Mouse (Mus musculus): ENCODE data around the gene Col26a1.

DNA sequence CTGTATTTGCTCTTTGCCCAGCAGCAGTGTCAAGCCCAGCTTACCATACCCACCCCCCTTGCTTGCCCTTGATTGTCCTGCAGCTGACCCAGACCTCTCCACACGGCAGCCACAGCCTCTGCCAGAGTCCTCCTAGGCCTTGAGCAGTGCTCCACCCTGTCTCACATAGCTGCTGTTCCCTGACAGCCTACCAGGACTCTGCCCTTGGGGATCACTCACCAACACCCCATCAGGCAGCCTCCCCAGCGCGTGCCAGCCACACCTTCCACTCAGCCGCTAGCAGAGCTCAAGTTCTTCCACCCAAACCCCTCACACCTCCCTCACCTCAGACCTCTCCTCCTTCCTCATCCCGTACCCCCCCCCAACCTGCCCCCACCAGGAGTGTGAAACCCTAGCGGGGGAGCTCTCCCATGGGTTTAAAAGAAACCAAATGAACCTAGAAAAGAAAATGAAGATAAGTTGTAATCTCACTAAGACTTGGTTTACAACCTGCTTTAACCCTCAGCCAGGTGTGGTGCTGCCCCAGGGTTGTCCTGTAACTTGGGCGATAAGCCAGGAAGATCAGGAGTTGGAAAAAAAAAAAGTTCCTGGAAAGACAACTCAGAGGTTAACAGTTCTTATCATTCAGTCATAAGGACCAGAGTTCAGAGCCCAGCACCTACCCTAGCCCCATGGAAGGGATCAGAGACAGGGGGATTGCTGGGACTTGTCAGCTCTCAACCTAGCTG lies 40.9 kb upstream of the Col26a1 start:
- TF ChIP-seq ZNF384 (IDR thresholded peaks at IDR 0.05; ENCODE audit: low read depth, low read length), result no peak
- TF ChIP-seq MAFK (IDR thresholded peaks at IDR 0.05; ENCODE audit: insufficient read depth, low read depth, low read length), result no peak

Data from ES-E14 (cell line).